Mouse (Mus musculus): ENCODE results near the gene Skor1. TPM values are rescaled to one million over a fixed set of nuclear protein-coding genes. Genes with fewer than 3 reads are reported as not detected.
A peak's percentile ranks its signal among the peaks of the same experiment; 100 is the strongest.

Skor1 gene
- total RNA-seq, 2 experiments from 2014 or later = 0.23 to 0.34 TPM

GRCm38 (mm10) chr9:63094030-63094429 is 54.7 kb downstream of the Skor1 start:
- DNase-seq (ENCODE audit: low spot score in 2 of 2) = no peak

- DNase-seq (ENCODE audit: low spot score in 2 of 2) = no peak
Measured at GRCm38 (mm10) chr9:63092567-63092966, 56.2 kb downstream of the Skor1 start.

GRCm38 (mm10) chr9:63091971-63092528 is 56.7 kb downstream of the Skor1 start:
- DNase-seq (ENCODE audit: low spot score in 2 of 2) = peak in 1 of 2 experiments; percentile 26

DNA sequence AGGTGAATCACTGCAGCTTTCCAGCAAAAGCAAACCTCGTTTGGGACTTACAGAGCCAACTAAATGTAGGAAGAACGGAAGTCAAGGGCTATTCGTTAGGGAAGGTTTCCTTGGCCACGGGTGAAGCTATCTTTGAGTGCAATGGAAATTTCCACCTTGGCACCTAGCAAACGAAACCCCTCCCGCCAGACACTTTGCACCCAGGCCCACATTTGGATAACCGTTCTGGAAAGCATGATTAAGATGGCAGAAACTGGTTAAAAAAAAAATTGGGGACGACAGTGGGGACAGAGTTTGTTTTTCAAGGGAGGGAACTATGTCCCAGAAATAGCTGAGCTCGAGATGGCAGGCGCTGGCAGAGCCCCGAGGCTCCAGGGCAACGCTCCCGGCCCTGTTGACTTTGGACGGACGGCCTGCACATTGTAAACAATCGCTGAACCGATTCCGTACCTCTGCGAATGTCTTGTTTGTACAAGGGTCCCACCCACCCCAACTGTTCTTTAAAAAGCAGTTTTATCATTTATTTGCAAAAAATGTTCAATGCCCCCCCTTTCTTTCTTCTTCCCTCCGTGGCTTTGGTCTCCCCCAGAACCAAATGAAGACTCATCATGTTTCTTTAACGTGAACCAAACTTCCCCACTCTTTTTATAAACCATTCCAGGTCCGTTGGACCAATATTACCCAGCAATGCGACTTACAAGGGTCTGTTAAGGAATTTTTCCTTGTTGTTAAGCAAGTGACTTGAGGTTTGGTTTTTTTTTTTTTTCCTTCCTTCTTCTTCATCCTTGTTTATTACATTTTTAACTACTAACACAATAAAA is 57.5 kb downstream of the Skor1 start:
- no peak for DNase-seq (ENCODE audit: low spot score in 2 of 2)

- DNase-seq (ENCODE audit: low spot score in 2 of 2) = no peak
Measured at GRCm38 (mm10) chr9:63089141-63089540, 59.6 kb downstream of the Skor1 start.

Other genes starting within 250 kb of the Skor1 start
- 10 to 100 TPM; 46.0 to 48.4 TPM for gene Pias1, start 161.0 kb downstream of the Skor1 start, total RNA-seq (2021)
- gene Map2k5, start 228.9 kb upstream of the Skor1 start, total RNA-seq (2021) = 10 to 100 TPM; 44.6 to 46.0 TPM